Mouse (Mus musculus) c-Kit-negative CD71-positive TER-119-positive erythroid progenitor cells, embryonic 14.5 days (primary cell): ENCODE data around the gene Opa1.

Experiments used
- DNase-seq: peaks from one replicate; pipeline ENCODE4 v3.0.0-alpha.2; 2013; ENCODE audit warnings: low read depth, low spot score

Opa1 gene

DNA sequence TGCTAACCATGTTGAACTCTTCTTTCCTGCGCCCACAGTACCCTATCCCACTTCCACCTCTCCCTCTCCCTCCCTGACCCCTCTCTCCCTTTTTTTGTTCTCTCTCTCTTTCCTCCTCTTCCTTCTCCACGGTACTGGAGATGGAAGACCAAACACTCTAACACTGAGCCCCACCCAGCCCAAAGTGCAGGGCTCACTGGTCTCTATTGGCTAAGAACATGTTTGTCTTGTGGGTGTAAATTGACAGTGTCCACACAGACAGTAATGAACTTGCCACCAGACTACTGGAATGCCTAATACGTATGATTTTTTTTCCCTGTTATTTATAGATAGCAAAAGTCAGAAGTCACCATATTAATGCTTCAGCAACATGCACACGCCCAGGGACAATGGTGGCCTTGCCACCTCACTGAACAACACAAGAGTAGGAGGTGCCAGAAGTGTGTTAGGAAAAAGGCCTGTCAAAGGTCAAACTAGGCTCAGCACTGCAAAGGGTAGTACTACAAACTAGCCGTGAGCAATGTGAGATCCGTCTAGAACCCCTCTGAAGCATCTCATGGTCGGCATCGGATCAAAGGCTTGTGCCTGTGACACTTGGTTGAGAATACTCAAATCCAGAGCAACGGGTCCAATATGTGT lies 77.2 kb downstream of the Opa1 start:
- DNase-seq, result no peak

- DNase-seq, result no peak
Observed at GRCm38 (mm10) chr16:29656901-29657300, 77.8 kb downstream of the Opa1 start.

DNA sequence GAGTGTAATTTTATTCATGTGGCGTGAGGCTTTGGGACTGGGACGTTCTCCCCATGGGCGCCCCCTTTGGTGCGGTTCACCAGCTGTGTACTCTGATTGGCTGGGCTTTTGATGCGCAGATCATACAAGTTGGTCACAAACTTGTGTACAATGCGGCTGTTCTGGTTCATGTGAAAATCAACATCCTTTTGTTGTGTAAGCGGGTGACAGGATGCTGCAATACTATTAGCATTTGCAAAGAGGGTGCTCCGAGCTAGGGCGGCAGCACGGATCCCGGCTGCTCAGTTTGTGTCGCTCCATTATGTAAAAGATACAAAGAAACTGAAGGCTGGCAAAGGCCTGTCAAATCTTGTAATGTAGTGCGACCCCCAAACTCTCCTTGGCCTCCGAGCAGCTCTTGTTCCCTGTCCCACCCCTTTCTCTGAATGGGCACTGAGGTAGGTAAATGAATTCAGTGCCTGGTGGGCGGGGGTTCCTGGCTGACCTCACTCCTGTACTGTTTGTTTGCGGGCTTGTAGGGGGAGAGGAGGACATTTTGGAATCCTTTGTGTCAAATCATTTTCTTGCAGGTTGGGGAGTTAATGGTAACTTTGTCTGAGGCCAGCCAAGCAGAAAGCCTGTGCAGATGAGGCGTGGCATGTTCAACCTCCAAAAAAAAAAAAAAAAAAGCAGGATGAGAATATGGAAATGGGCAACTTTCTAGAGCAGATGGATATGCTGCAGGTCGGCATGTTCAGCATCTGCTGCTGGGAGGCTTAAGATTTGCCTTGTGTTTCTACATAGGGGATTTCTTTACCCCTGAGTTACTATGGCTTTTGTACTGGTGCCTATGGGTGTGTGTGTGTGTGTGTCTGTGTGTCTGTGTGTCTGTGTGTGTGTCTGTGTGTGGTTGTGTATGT lies 78.8 kb downstream of the Opa1 start:
- no peak for DNase-seq

GRCm38 (mm10) chr16:29659101-29659810 lies 80.1 kb downstream of the Opa1 start:
- DNase-seq, result no peak

DNA sequence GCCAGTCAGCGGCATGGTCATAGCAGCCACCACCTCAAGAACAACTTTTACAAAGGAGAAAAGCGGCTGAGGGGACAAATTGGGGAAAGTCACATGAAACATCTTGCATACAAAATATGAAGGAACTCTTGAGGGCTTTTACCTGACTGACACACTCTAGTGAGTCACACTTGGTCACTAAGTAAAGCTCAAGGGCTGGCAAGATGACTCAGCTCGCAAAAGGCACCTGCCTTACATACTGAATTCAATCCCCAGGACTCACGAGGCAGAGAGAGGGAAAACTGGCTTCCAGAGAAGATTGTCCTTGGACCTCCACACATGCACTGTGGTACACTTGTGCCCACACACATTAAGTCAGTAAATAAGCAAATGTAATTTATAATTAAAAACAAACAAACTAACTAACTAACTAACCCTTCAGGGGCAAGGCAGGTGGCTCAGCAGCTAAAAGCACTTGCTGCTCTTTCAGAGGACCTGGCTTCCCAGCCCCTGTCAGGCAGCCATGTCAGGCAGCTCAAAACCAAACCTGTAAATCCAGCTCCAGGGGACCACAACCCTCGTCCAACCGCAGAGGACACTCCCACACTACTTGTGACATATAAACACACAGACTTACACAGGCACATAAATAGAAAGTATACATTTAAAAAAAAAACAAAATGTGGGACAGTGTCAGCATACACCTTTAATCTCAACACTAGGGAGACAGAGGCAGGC lies 84.1 kb downstream of the Opa1 start:
- DNase-seq, result no peak

GRCm38 (mm10) chr16:29664392-29664791 lies 85.3 kb downstream of the Opa1 start:
- DNase-seq, result no peak

GRCm38 (mm10) chr16:29666991-29667701 lies 88.0 kb downstream of the Opa1 start:
- no peak for DNase-seq

DNA sequence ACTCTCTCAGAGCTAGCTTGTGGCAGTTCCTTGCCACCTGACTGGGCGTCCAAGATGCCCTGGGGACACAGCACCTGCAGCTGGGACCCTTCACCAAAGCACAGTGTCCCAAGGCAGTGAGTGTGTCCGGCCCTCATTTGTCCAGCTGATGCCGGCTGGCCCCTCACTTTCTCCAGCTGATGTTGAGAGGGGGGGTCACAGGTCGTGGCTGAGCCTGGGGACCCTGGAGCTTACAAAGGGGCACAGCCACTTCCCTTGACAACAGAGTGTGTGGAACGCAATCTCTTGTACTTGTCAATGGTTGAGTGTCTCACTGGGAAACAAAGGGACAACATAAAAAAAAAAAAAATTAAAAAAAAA lies 88.5 kb downstream of the Opa1 start:
- DNase-seq, result no peak

DNA sequence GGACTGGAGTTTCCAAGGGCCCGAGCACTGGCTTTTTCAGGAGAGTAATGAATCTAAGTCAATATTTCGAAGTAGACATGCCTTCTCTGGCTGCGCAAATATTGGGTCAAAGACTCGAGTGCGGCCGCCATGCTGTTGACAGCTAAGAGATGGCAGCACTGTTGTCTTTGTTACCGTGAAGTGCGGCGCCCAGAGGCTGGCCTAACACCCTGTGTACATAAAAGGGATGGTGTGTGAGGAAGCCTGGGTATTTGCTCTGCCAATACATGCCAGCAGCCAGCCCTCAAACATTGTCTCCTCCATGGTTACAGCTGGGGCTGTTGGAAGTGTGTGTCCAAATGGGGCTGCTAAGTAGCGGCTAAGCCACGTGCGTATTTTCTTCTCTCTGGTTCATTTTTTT lies 89.3 kb downstream of the Opa1 start:
- DNase-seq, result no peak

DNA sequence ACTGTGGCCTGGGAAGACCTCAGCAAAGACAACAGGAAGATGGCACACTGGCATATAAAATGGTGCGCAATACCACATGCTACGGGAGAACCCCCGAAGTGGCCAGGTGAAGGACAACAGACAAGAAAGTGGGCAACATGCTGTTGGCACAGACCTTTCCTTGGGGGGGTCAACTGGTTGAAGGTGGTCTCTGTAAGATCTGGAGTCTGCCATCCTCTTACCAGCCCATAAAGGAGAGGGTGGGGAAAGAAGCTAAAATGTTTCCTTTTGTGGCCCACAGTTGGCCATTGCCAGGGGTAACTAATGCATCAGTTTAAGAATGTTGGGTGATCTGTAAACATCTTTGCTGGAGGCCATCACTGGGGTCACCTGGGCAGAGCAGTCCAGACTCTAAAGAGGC lies 91.7 kb downstream of the Opa1 start:
- DNase-seq, result no peak

DNA sequence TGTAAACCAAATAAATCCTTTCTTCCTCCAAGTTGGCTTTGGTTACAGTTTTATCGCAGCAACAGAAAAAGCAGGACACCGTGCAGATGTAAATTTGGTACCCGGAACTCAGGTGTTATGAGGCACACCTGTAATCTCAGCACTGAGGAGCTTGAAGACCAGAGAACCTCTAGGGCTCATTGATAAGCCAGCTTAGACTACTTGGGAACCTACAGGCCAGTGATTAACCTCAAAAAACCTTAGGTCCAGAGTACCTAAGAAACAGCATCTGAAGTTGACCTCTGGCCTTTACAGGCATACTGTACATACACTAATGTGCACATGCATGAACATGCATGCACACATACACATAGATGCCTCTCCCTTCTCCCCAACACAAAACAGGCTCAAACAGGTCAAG lies 94.1 kb downstream of the Opa1 start:
- no peak for DNase-seq

DNA sequence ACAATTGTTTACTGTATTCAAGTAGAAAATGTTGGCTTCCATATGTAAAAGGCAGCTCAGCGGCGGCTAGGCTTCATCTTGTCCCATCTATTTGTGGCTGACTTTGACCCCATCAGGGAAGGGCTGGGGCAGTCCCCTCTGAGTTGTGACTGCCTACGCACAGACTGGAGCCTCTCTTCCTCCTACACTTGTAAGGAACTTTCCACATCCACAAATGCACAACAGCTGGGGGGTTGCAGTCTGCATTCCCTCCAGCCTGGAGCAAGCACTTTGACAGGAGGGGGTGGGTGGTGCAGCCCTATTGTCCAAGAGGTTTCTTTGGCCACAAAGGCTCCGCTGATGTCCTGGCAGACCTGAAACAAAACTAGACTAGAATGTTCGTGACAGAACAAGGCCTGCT lies 100.5 kb downstream of the Opa1 start:
- DNase-seq, result no peak

DNA sequence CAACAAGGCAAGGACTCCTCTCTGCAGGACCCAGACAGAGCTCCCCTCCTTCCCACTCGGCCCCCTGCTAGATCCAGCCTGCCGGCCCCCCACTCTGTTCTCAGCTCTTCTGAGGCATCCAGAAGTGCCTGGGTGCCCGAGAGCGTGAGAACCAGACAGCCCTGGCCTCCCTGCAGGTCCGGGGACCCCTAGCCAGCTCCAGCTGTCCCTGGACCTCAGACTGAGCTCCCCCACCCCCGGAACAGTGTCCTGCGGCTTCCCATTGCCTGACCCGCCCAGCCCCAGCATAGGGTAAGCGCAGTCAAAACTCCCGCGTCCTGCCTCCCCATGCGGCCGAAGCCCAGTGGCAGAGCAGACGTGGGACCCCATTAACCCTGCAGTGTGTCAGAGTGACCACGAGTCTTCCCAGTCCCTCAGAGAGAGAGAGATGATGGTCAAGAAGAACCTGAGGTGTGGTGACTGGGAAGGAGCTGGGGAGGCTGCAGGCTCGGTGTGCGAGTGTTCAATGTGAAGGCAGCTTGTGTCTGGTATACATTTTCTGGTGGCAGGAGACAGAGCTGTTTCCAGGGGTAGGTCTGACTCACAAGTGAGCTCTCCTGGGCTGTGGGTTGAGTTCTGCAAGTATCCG lies 101.5 kb downstream of the Opa1 start:
- no peak for DNase-seq

GRCm38 (mm10) chr16:29682555-29683431 lies 103.7 kb downstream of the Opa1 start:
- DNase-seq, result no peak

GRCm38 (mm10) chr16:29683563-29683962 lies 104.4 kb downstream of the Opa1 start:
- DNase-seq, result no peak

DNA sequence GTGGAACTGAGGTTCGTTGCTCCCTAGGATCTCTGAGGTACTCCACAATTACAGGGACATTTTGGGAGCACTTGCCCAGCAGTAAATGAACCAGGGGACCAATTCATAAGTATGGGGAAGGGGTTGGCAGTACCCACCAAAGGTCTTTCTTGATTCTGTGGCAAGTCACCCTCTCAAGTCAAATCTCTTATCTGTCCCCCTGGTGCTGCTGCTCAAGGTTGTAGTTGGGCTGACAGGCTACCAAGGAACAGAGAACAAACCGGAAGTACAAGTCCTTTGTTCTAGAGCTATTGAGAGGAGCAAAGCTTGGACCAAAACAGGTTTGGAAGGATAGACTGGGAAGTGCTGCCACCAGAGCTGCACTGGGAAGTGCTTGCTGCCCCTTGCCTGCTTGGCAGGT lies 105.0 kb downstream of the Opa1 start:
- no peak for DNase-seq

DNA sequence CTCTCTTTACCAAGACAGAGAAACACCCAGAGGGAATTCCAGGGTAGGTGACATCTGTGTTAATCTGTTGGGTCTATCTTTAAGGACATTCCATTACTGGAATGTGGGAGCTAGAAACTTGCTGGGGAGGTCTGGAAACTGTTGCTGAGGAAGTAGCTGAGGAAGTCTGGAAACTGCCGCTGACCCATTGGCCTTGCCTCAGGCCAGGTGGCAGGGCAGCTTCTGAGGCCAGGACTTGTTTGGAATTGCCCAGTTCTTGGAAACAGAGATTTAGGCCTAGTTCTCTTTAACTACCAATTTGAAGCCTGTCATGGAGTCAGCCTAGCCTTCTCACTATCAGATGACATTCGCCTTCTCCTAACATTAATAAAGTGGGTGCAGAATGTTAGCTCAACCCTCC lies 105.5 kb downstream of the Opa1 start:
- DNase-seq, result no peak

DNA sequence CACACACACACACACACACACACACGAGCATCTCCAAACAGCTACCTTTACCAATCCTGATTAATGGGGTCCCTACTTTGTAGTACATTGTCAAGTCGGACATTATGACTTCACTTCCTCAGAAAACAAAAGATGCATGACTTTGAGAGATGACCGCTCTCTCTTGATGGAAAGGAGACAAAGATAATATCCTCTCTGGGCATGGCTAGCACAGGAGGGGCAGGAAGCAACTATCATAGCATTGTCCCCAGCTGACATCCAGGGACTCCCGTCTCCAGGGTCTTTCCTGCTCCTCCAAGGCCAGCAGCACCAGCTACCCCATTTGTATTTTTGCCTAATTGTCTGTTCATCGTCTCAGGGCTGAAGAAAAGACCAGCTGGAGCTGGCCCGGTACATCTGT lies 107.0 kb downstream of the Opa1 start:
- DNase-seq, result no peak

- DNase-seq, result no peak
Observed at GRCm38 (mm10) chr16:29687987-29688885, 109.1 kb downstream of the Opa1 start.
